Mouse (Mus musculus) cerebellum, adult 9-10 months (tissue): ENCODE results near the gene Slc6a4.
"Not testable (repeated sequence)": the region's sequence is repeated elsewhere in the genome, so short reads cannot be mapped to it uniquely, and the experiment has no call there.

ENCODE experiments used
- DNase-seq: peaks from one replicate; pipeline ENCODE4 v3.0.0; 2022

Gene Slc6a4

DNA sequence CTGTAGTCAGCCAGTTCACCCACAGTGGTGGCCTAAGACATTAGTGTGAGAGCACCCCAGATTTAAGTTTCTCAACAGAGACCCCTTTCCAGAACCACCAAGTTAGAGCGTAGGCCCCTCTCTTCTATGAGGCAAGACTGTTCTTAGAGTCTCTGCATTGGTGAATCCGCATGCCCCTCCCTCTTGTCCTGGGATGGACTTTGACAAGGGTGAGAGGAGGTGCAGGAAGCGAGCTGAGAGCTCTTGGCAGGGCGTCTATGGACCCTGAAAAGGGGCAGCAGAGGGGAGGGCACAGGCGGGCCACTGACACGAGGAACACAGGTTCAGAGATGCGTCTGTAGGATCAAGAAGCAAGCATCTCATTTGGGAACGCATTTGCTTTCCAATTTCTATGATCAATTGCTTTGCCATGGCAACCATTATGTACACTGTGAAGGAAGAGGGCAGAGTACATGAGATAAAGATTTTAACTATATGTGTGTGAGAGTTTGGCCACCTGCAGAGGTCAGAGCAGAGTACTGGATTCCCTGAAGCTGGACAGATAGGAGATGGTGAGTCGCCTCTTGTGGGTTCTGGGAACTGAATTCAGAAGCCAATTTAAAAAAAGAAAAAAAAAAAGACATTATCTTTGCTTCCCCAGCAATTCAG lies 23.5 kb downstream of the Slc6a4 start:
- DNase-seq = no peak

DNA sequence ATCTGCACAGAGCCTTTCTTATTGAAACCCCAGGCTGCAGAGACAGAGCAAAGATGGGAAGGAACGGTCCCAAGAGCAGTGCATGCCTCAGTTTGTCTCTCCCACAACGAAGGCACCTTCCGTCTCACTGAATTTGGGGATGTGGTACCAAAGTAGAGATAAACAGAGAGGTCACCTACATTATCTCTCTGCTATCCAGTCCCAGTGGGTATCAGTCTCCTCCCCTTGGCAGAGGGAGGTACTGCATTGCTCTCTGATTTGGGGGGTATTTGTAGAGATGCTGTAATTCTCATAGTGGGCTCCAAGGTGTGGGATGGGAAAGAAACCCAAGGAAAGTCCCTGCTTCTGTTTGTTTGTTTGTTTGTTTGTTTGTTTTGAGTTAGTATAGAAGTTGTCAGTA lies 28.2 kb downstream of the Slc6a4 start:
- no peak for DNase-seq

DNA sequence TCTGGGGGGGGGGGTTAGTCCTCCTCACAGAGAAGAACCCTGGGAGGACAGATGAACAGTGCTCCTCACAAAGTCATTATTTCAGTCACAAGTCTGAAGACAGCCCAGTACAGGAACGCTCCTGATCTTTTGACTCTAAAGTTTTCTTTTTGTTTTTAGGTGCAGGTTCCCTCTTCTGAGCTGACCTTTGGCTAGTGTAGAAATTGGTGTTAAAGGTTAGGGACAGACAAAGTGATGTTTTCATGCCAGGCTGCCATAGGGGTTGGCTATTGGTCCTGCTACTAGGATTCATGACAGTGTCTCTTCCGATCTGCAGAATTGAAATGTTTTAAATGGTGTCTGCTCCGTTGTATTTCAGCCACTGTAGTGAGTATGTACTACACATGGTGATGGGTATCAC lies 29.8 kb downstream of the Slc6a4 start:
- no peak for DNase-seq

DNA sequence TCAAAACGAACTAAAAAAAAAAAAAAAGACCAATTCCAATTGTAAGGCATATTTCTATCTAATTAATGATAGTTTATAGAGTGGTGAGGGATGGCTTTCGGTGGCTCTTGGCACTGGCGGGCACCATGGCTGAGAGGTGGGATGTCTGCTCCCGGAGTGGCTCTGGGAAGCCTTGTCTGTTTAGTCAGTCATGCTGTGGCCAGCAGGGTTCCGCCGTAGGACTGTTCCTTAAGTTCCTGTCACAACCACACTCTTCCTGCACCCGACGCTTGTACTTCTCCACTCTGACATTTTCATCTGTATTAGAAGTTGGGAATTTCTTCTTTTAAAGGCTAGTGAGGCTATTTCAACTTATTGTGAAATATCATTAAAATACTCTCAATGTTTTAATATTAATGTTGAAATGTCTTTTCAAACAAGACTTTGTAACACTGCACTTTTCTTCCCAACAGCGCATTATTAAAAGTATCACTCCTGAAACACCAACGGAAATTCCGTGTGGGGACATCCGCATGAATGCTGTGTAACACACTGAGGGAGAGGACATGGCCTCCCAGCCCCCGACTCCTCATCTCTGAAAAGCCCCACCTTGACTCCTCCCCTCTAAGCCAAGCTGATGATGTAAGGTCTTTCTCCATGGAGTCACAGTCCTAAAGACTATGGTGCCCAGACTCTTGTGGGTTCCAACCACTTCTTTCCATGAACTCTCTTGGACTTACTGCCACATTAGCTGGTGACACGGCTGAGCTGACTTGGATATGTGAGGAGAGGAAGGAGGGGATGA lies 32.9 kb downstream of the Slc6a4 start:
- DNase-seq = no peak

DNA sequence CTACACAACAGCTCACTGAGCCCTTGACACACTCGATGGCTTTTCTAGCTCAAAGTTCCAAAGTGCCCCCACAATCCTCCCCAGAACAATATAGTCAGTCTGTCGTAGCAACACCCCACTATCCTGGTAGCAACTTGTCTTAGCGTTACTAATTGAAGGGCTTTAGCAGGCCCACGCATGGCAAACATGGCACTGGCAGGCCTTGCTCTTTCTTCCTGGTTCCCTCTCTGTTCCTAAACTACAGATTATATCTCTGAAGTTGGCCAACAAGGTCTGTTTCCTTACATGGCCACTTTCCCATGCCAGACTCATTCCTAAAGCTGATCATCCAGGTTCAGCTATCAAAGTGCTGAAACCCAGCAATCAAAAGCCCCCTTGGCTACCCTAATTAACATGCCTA lies 43.5 kb downstream of the Slc6a4 start:
- no peak for DNase-seq

DNA sequence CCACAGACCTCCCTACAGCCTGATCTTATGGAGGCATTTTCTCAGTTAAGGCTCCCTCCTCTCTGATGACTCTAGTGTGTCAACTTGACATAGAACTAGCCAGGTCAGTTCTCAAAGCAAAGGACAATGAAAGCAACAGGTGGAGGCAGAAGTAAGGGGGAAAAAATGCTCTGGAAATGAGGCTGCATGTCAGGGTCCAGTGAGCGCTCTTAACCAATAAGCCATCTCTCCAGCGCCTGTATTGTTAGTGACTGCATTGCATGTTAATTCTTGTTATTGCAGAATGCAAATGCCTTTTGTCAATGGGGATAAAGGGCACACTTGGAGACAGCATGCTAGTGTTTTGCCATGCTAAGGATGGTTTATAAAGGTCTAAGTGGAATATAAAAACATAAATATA lies 44.4 kb downstream of the Slc6a4 start:
- DNase-seq = no peak

DNA sequence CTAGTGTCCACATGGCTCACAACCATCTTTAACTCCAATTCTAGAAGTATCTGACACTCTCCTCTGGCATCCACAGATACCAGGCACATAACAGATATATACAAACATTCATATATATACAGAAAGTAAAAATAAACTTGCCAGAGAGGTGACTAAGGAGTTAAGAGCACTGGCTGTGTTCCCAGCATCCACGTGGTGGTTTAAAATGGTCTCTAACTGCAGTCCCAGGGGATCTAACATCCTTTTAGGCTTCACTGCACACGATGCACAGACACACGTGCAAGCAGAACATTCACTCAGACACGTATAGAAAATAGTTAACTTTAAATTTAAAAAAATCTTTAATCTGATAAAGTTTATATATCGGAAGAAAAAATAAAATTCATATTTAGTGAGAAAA lies 63.5 kb downstream of the Slc6a4 start:
- DNase-seq = no peak

DNA sequence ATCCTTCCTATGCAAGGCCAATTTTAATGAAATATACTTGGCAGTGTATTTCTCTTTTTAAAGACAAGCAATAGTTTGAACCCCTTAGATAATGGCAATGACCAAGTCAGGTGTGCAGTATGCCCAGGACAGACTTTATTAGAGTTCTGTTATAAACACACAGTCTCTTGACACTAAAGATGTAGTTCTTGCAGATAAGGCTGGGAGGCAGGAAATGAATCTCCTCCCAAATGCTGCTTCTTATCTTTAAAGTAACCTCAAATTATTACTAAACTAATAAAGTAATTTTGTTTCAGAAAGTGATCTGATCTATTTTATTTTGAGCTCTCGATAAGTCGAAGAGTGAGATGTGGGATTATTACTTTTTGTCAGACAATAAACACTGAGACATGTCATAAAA lies 65.0 kb downstream of the Slc6a4 start:
- no peak for DNase-seq

DNA sequence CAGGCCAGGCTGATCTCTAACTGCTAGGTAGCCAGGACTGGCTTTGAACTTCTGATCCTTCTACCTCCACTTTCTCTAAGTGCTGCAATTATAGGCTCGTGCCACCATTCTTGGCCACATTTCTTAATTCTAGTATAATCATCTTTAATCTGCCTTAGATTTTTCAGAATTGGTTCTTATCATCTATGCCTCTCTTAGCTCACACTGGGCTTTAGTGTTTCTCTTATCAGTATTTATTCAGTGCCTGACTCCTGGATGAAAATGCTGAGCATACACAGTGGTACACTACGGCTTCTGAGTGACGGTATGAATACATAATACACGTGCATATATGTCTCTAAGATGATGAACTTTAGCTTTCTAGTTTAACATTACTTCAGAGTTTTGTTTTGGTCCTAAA lies 70.4 kb downstream of the Slc6a4 start:
- DNase-seq = no peak

DNA sequence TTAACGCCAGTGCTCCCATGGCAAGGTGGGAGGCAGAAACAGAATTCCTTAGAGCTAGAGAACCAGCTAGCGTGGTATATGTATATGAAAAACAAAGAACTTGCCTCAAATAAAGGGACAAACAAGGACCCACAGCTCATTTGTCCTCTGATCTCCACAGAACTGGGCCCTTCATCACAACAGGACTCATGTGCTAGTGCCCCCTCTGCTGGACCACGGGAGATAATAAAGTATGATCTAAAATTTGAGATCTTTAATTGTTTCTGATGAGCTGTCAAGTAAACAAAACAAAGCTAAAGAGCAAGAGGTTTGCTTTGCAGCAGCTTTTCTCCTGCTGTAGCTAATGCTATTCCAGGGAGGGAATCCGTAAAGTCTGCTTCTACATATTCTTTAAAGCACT lies 72.3 kb downstream of the Slc6a4 start:
- no peak for DNase-seq

DNA sequence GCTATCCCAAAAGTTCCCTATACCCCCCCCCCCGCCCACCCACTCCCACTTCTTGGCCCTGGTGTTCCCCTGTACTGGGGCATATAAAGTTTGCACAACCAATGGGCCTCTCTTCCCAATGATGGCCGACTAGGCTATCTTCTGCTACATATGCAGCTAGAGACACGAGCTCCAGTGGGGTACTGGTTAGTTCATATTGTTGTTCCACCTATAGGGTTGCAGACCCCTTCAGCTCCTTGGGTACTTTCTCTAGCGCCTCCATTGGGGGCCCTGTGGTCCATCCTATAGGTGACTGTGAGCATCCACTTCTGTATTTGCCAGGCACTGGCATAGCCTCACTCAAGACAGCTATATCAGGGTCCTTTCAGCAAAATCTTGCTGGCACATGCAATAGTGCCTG lies 78.9 kb downstream of the Slc6a4 start:
- DNase-seq = not testable (repeated sequence)

DNA sequence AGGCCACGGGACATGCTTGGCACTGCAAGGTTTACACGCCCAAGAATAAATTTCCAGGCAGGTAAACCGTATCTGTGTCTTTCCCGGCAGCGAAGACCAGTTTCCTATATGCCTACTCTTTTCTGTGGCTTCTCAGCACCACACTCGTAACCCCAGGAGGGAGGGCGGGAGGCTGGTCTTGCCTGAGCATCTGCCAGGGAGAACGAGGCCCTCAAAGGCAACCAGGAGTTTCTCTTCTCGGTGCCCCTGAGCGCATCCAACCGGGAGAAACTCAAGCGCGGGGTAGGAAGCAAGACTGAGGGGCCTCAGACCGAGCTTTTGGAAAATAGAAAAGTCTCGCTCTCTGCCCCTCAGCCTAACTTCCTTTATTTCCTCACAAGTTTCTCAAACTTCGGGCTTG lies 79.4 kb downstream of the Slc6a4 start:
- peak; percentile 34 for DNase-seq

DNA sequence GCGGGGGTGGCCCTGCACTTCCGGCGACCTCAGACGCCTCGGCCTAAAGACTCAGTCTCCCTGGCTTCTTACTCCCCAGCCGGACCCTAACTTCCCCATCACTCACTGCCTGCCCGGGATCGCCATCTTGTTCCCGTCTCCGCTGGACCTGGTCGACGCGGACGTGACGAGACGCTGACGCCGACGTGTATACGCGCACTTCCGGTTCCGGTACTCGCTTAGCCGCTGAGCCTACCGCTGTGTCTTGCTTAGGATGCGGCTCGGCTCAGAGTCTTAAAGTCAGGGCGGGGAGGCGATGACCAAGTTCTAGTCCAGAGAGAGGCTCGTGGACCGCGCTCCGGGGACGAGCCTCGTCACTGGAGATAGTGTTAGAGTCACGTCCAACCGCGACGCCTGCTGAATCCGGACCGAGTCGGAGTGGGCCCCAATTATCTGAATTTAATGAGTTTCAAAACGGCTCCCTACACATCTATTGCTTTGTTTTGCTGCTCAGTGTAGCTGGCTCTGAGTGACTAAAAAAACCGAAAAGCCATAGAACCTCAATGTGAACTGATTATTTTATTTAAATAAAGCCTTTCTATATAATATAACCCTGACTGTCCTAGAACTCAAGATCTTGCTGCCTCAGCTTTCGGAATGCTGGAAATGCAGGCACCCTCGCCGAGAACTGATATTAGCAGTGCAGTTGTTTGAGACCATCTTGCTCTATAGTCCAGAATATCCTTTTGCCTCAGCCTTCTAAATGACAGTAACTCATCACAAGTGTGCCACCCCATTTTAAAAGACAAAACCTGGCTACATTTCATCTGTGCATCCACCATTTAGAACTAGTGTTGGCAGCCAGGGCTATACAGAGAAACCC lies 80.1 kb downstream of the Slc6a4 start, which contains the start of gene Nsrp1:
Gene Nsrp1, minus strand, starts transcription at position 163 of the 862 bp plus-strand sequence.
- peak; percentile 89 for DNase-seq

DNA sequence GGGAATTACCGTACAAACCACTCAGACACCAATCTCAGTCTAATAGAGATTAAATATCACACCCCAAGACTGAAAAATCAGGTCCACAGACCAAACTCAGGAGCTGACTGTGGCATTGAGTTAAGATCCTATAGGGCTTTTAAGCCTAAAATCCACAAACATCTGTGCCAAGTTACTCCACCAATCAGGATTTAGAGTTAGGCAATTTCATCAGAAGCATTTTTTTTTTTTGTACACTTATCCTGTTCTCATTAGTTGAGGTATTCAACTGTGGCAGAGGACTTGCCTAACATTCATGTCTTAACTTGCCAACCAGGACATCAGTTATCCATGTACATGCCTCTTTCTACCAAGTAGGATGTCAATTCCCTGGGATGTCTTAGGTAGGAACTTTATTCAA lies 81.0 kb downstream of the Slc6a4 start:
- DNase-seq = no peak
